Mouse (Mus musculus) heart, embryonic 10.5 days (tissue): ENCODE data around the gene D430041D05Rik. TPM values are rescaled to one million over a fixed set of nuclear protein-coding genes. Genes with fewer than 3 reads are reported as not detected.

Source experiments
- DNase-seq: peaks from one replicate; pipeline ENCODE4 v3.0.0-alpha.2; 2017; ENCODE audit warnings: low spot score
- H3K27ac ChIP-seq: fragments of 300-500 bp; sonication (generic); 2 replicates; pipeline ENCODE4 v1.5.1; 2016; ENCODE audit warnings: mild to moderate bottlenecking
- H3K27me3 ChIP-seq: fragments of 300-500 bp; sonication (generic); 2 replicates; pipeline ENCODE4 v1.6.1; 2016; ENCODE audit warnings: mild to moderate bottlenecking; ENCODE audit not compliant: poor library complexity, insufficient read depth, severe bottlenecking
- H3K36me3 ChIP-seq: fragments of 300-500 bp; sonication (generic); 2 replicates; pipeline ENCODE4 v1.6.1; 2016; ENCODE audit warnings: mild to moderate bottlenecking, moderate library complexity
- H3K4me1 ChIP-seq: fragments of 300-500 bp; sonication (generic); 2 replicates; pipeline ENCODE4 v1.6.1; 2016; ENCODE audit warnings: mild to moderate bottlenecking
- H3K4me3 ChIP-seq: fragments of 300-500 bp; sonication (generic); 2 replicates; pipeline ENCODE4 v1.5.1; 2016; ENCODE audit warnings: mild to moderate bottlenecking, moderate library complexity
- H3K9me3 ChIP-seq: fragments of 300-500 bp; sonication (generic); 2 replicates; pipeline ENCODE4 v1.6.1; 2016; ENCODE audit warnings: mild to moderate bottlenecking, moderate library complexity
- WGBS: fragments of 180-500 bp; shearing (Covaris S2); methylation state at CpG from one replicate; pipeline ENCODE4 v1.1.7; 2016; 5-methylcytosine and 5-hydroxymethylcytosine counted together
- polyA plus RNA-seq: library from polyadenylated mRNA; unstranded; fragments of >200 nt; fragmentation: Nextera tagmentation; extraction: Ambion mirVana; gene quantifications from 2 replicates; pipeline ENCODE4 v1.2.1, GENCODE M21; 2016

Gene D430041D05Rik
- polyA plus RNA-seq, 1 experiment from 2014 or later, result 0.11 TPM

DNA sequence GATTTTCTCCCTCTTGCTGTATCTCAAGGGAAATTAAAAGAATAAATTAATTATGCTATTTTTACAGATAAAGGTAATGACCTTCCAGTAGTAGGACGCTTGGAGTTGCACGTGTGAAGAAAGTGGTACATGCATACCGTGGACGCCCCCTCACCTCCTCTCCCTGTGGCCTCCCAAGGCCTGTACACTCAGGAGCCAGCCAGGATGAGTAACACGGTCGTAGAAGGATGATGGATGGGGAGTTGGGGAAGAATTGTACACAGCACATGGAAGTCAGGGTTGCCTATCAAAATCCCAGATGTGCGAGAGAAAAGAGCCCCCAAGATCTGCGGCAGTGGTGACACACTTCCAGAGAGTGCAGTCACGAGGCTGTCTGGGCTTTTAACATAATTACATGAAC, 14.9 kb downstream of the D430041D05Rik start:
- DNase-seq, result no peak
- Histone ChIP-seq H3K27me3 (no peaks in the 10 kb centered on the region), H3K4me3 (no peak overlapping the region), H3K9me3 (no peaks in the 10 kb centered on the region), H3K36me3 (no peaks in the 10 kb centered on the region), H3K4me1 (no peaks in the 10 kb centered on the region), H3K27ac (no peak overlapping the region)
- 82% methylated on average over 9 of the region's 9 CpGs for WGBS

DNA sequence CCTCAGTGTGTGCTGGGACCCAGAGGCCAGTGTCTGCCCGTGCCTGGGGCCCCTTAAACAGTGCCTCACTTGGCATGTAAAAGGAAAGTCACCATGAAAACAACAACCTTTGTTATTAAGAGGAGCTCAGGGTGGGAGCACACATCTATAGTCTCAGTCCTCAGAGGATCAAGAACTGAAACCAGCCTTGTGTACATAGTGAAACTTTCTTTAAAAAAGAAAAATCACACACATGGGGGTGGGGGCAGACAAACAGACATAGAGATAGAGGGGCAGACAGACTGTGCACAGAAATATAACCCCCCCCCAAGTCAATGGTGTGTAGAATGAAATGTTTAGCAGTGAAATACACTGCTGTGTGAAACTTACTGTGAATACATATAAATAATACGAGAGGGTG, 16.0 kb downstream of the D430041D05Rik start:
- no peak for DNase-seq
- H3K9me3 ChIP-seq, result no peaks in the 10 kb centered on the region
- 60% methylated on average over 2 of the region's 2 CpGs for WGBS

DNA sequence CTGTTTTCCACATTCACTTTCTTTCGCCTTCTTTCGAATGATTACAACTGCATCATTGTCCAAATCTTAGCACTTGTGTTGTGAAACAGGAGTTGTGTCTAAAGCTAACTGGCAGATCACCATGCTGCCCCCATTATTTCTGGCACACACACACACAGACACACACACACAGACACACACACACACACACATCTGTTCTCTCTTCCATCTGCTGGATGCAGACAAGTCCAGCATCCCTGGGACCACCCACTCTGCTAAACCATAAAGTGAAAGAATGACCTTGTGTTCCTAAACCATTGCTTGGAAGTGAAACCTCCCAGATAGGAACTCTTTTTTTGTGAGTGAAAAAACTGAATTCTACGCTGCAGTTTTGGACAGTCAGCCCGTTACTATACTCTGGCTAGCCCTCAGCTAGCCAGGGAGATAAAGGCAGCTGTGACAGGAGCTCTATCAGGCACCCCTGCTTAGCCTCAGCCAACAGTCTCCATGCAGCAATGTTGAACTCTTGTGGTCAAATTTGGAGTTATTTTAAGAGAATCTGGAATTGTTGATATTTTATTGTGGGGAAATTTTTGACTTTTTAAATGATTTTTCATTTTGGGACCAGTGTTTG, 18.0 kb downstream of the D430041D05Rik start:
- no peaks in the 10 kb centered on the region for H3K27me3 ChIP-seq
- H3K27ac ChIP-seq, result no peak overlapping the region
- no peak overlapping the region for H3K4me3 ChIP-seq
- H3K36me3 ChIP-seq, result no peaks in the 10 kb centered on the region
- no peaks in the 10 kb centered on the region for H3K4me1 ChIP-seq
- no peak for DNase-seq
- H3K9me3 ChIP-seq, result no peaks in the 10 kb centered on the region
- 70% methylated on average over 4 of the region's 4 CpGs for WGBS

More for the DNA sequence above, 16.0 kb downstream of the D430041D05Rik start:
- Histone ChIP-seq H3K27me3 (no peaks in the 10 kb centered on the region), H3K4me3 (no peak overlapping the region), H3K27ac (no peak overlapping the region), H3K4me1 (no peaks in the 10 kb centered on the region), H3K36me3 (no peaks in the 10 kb centered on the region)

DNA sequence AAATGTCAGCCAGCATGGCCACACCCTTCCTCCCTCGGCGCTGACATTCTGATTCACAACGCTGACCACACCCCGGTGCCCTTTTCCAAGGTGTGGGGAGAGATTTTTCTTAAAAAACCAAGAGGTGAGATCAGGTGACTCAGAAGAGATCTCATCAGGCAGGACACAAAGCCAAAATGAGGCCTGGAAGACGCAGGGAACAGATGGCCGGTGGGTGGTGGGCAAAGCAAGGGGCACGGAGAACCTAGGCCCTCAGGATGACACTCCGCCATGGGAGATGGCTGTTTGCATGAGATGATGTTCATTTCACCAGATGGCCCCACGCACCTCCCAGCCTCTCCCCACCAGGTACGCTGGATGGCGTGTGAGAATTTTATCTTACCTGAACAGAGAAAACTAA, 21.6 kb downstream of the D430041D05Rik start:
- no peak for DNase-seq

DNA sequence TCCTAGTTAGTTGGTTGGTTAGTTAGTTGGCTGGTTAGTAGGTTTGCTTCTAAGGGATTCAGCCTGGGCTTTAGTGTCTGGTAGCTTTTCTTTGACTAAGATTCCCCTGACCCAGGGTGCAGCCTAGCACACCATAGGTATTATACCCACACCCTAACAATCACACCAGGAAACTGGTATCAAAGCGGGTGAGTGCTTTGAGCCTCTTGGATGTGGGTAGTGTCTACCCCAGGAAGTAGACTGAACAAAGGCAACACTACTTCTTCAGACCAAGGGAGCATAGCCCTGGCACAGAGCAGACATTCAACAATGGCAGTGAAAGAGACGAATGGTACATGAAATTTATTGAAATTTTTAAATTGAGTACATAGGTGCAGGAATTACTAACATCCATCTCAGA, 24.9 kb downstream of the D430041D05Rik start:
- DNase-seq, result no peak
- 88% methylated on average over 2 of the region's 2 CpGs for WGBS
- Histone ChIP-seq H3K4me3 (no peak overlapping the region), H3K9me3 (no peaks in the 10 kb centered on the region), H3K27ac (no peak overlapping the region), H3K27me3 (no peaks in the 10 kb centered on the region), H3K4me1 (no peaks in the 10 kb centered on the region), H3K36me3 (no peaks in the 10 kb centered on the region)

More for the DNA sequence above, 21.6 kb downstream of the D430041D05Rik start:
- H3K36me3 ChIP-seq, result no peaks in the 10 kb centered on the region
- H3K27ac ChIP-seq, result no peak overlapping the region
- H3K27me3 ChIP-seq, result no peaks in the 10 kb centered on the region
- H3K4me3 ChIP-seq, result no peak overlapping the region
- 87% methylated on average over 11 of the region's 11 CpGs for WGBS
- H3K9me3 ChIP-seq, result no peaks in the 10 kb centered on the region
- no peaks in the 10 kb centered on the region for H3K4me1 ChIP-seq

DNA sequence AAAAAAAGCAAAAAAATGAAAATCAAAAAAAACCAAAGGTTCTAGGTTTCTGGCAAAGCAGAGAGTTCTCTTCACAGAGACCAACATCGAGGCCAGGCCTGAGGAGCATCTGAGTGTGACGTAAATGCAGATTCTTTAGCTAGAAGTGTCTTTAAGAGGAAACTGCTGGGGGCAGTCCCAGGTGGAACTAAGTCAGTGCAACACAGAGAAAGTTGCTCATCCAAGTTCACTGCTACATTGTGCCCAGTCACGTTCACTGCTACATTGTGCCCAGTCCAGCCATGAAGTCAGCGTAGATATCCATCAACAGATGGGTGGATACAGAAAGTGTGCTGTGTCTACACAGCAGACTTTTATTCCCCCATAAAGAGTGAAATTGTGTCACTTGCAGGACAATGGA, 27.2 kb downstream of the D430041D05Rik start:
- no peaks in the 10 kb centered on the region for H3K9me3 ChIP-seq
- H3K4me1 ChIP-seq, result no peaks in the 10 kb centered on the region
- H3K4me3 ChIP-seq, result no peak overlapping the region
- 85% methylated on average over 4 of the region's 4 CpGs for WGBS
- DNase-seq, result no peak
- peaks cover 10% of the 10 kb centered on the region for H3K27me3 ChIP-seq
- no peaks in the 10 kb centered on the region for H3K36me3 ChIP-seq
- H3K27ac ChIP-seq, result no peak overlapping the region

DNA sequence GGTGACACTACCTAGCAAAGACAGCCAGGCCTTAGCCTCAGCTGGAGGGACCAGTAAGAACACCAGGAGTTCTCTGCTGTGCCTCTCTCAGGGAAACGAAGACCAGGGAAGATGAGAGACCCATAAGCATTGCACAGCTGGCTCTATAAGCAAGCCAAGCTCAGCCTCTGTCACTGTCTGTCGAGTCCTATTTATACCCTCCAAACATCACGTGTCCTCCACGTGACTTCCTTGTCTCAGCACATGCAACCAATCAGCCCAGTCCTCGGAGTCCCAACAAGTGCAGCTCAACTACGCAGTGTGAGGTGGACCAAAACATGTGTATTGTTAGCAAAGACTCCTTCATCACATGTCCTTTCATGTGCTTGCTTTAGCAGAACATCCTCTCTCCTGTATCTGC, 28.0 kb downstream of the D430041D05Rik start:
- WGBS, result 86% methylated on average over 6 of the region's 6 CpGs

DNA sequence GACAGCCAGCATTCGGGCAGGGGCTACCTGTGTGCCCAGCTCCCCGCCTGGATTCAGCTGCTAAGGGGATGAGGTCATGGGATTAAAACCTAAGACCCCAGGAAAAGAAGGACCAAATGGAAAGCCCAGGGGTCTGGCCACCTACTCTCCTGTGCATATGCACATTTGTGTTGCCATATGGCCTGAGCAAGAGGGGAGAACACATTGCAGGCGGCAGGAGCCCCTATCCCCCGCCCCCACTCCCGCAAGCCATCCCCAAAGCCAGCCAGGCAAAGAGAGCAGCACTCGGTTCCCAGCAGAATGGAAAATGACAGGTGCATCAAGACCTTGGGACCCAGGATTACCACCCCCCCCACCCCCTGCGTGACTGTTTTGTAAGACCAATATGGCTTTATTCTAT, 31.5 kb downstream of the D430041D05Rik start:
- 7% methylated on average over 7 of the region's 7 CpGs for WGBS
- DNase-seq, result no peak
- Histone ChIP-seq H3K27ac (no peak overlapping the region), H3K4me1 (no peaks in the 10 kb centered on the region), H3K4me3 (no peak overlapping the region), H3K27me3 (peaks cover 14% of the 10 kb centered on the region), H3K36me3 (no peaks in the 10 kb centered on the region), H3K9me3 (no peaks in the 10 kb centered on the region)

More for the DNA sequence above, 28.0 kb downstream of the D430041D05Rik start:
- no peaks in the 10 kb centered on the region for H3K4me1 ChIP-seq
- no peak overlapping the region for H3K4me3 ChIP-seq
- no peaks in the 10 kb centered on the region for H3K36me3 ChIP-seq
- no peak overlapping the region for H3K27ac ChIP-seq
- DNase-seq, result no peak
- peaks cover 14% of the 10 kb centered on the region for H3K27me3 ChIP-seq
- no peaks in the 10 kb centered on the region for H3K9me3 ChIP-seq

DNA sequence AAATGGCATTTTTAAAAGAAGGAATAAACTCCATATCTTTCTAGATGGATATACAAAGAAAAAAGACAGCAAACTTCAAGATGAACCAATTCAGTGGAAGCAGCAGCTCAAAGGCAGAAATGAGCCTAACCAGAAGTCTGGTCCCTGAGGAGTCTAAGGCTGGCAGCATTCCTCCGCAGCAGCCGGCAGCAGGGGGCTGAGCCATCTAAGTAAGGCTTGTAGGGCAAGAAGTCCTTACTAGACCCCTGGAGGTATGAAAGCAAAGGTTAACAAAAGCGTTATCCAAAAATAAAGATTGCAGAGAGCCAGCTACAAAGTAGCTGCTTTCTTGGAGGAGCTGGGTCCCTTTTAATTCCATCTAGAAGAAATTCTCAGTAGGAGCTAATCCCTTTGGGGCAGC, 32.0 kb downstream of the D430041D05Rik start:
- H3K4me3 ChIP-seq, result no peak overlapping the region
- H3K36me3 ChIP-seq, result no peaks in the 10 kb centered on the region
- no peaks in the 10 kb centered on the region for H3K4me1 ChIP-seq
- WGBS, result 8% methylated on average over 3 of the region's 3 CpGs
- H3K27me3 ChIP-seq, result peaks cover 14% of the 10 kb centered on the region
- H3K9me3 ChIP-seq, result no peaks in the 10 kb centered on the region
- H3K27ac ChIP-seq, result no peak overlapping the region
- no peak for DNase-seq

DNA sequence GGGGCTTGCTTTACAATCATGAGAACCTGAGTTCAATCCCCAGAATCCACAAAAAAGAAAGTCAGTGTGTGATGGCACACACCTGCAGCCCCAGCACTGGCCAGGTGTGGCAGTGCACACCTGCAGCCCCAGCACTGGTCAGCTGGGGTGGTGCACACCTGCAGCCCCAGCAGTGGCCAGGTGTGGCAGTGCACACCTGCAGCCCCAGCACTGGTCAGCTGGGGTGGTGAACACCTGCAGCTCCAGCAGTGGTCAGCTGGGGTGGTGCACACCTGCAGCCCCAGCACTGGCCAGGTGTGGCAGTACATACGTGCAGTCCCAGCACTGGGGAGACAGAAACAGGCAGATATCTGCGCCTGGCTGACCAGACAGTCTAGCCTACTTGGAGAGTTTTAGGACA, 32.8 kb downstream of the D430041D05Rik start:
- WGBS, result 53% methylated on average over 2 of the region's 2 CpGs
- Histone ChIP-seq H3K36me3 (no peaks in the 10 kb centered on the region), H3K4me1 (no peaks in the 10 kb centered on the region), H3K27ac (no peak overlapping the region), H3K27me3 (peaks cover 14% of the 10 kb centered on the region), H3K4me3 (no peak overlapping the region), H3K9me3 (no peaks in the 10 kb centered on the region)
- DNase-seq, result no peak

DNA sequence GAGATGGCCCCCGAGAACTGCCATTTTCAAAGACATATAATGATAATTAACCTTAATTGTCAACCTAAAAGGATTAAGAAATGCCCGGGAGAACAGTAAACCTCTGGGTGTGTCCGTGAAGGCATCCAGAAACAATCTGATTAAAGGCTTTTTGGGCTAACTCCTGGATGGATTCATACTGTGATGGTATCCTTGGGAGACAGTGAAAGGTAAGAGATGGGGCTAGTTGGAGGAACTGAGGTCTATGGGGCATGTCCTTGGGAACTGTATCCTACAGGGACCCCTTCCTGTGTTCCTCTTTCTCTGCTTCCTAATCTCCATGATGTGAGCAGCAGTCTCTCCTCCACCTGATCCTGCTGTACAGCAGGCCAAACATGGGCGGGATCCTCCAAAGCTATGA, 38.7 kb downstream of the D430041D05Rik start:
- no peak for DNase-seq
- 75% methylated on average over 4 of the region's 4 CpGs for WGBS
- H3K4me3 ChIP-seq, result no peak overlapping the region
- H3K27ac ChIP-seq, result no peak overlapping the region
- no peaks in the 10 kb centered on the region for H3K36me3 ChIP-seq
- no peaks in the 10 kb centered on the region for H3K27me3 ChIP-seq
- H3K9me3 ChIP-seq, result no peaks in the 10 kb centered on the region
- no peaks in the 10 kb centered on the region for H3K4me1 ChIP-seq

DNA sequence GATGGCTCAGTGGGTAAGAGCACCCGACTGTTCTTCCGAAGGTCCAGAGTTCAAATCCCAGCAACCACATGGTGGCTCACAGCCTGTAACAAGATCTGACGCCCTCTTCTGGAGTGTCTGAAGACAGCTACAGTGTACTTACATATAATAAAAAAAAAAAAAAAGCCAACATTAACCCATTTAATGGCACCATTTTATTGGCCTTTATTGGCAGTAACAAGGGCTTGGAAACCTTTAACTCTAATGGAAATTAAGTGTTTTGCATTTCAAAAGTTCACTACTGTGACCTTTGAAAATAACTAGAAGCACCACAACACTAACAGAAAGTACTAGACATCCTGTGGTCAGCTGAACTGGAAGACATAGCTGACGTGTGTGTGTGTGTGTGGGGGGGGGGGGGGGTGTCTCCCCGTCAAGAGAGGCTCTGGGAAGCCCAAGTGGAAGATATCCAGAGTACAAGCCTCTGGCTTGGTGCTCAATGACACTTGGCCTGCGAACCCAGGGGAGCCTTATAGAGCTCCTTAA, 39.1 kb downstream of the D430041D05Rik start:
- Histone ChIP-seq H3K9me3 (no peaks in the 10 kb centered on the region), H3K4me3 (no peak overlapping the region), H3K27ac (no peak overlapping the region), H3K36me3 (no peaks in the 10 kb centered on the region), H3K4me1 (no peaks in the 10 kb centered on the region), H3K27me3 (no peaks in the 10 kb centered on the region)
- WGBS, result 75% methylated on average over 6 of the region's 6 CpGs
- DNase-seq, result no peak

DNA sequence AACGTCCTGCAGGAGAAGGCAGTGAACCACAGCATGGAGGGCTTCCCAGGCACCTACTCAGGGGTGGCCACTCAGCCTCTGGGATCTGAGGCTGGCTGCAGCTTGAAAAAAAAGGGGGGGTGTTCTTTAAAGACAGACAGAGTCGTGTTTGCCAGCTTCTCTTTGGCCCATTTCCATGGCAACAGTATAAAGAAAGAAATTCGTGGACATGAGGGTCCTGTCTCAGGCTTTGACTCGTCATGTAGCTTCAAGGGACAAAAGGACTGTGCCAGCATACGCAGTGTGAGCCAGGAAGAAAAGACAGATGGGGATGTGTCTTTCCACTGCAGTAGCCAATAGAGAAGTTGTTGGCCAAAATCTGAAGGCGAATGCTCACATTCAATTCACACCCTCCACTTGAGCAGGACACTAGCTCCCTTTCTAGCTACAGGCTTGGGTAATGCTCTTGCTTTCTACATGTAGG, 42.9 kb downstream of the D430041D05Rik start:
- Histone ChIP-seq H3K4me3 (no peak overlapping the region), H3K36me3 (no peaks in the 10 kb centered on the region), H3K9me3 (no peaks in the 10 kb centered on the region), H3K4me1 (no peaks in the 10 kb centered on the region), H3K27me3 (no peaks in the 10 kb centered on the region), H3K27ac (no peak overlapping the region)
- DNase-seq, result peak; percentile 59
- WGBS, result 55% methylated on average over 6 of the region's 6 CpGs

DNA sequence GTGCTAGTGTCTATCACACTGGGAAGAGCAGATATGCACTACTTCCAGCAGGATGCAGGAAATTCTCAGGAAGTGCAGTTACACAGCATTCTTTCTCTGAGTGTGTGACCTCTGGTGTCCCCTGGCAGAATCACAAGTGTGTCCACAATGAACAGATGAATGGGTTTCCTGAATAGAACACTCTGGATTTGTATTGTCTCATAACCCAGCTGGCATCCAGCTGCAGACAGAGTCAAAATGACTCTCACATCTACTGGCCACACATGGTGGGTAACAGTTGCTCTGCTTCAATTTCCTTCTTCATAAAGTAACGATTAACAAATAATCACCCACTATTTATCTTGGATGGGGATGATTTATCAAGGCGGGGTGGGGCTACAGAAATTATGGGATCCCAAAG, 43.5 kb downstream of the D430041D05Rik start:
- H3K27me3 ChIP-seq, result no peaks in the 10 kb centered on the region
- no peaks in the 10 kb centered on the region for H3K36me3 ChIP-seq
- no peaks in the 10 kb centered on the region for H3K9me3 ChIP-seq
- no peak overlapping the region for H3K4me3 ChIP-seq
- WGBS, result 85% methylated on average over 2 of the region's 2 CpGs
- no peak overlapping the region for H3K27ac ChIP-seq
- DNase-seq, result no peak
- H3K4me1 ChIP-seq, result no peaks in the 10 kb centered on the region
